Mouse (Mus musculus) T-helper 1 cell (primary cell): ENCODE measurements around the gene 6430628N08Rik.

Source experiments
- in situ Hi-C: fragments of 300-600 bp; cut with MboI, MseI; formaldehyde crosslinking; loops from one replicate; pipeline ENCODE4 v1.15.1; 2025; ENCODE audit warnings: high pct_unique_total_duplicates

The 6430628N08Rik gene

DNA sequence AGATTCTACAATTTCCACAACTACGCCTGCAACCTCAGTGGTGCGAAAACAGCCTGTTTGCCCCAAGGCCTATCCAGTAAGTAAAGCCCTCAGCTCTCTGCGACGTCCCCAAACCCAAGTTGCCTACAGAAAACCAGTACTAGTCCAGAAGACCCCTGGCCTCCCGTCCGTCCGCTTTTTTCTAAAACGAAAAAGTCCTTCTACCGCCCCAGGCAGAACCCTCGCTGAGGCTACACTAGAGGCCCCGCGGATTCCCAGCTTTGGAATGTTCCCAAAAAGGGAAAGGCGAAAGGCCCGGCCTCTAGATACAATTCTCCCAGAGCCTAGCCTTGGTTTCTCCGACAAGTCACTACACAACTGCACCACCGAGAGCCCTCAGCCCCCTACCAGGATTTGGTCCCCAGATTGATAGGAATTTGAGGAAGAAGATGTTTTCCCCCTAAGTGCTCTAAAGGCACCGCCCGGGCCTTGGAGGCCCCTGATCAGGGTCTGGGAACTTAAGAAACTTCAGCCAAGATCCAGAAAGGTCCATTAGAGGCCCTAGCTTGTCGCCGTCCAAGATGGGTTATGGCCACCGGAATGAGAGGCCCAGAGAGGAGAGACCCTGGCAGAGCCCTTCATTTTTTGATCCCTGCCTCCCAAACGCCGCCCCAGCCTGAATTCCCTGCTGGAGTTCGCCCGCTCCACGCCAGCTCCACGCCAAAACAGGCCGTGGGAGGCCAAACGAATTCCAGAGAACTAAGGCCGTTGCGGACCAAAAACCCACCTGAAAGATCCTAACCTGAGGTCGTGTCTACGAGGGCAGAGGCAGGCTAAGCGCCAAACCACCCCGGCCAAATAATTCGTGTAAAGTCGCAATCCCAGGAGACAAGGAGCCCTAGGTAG is 48.1 kb downstream of the 6430628N08Rik start:
- in situ Hi-C loops, result loop anchor here (5.0 to 25.0 kb wide), 2 partner anchors 44 to 876 kb away; partner anchors contain the start of gene Tal1

DNA sequence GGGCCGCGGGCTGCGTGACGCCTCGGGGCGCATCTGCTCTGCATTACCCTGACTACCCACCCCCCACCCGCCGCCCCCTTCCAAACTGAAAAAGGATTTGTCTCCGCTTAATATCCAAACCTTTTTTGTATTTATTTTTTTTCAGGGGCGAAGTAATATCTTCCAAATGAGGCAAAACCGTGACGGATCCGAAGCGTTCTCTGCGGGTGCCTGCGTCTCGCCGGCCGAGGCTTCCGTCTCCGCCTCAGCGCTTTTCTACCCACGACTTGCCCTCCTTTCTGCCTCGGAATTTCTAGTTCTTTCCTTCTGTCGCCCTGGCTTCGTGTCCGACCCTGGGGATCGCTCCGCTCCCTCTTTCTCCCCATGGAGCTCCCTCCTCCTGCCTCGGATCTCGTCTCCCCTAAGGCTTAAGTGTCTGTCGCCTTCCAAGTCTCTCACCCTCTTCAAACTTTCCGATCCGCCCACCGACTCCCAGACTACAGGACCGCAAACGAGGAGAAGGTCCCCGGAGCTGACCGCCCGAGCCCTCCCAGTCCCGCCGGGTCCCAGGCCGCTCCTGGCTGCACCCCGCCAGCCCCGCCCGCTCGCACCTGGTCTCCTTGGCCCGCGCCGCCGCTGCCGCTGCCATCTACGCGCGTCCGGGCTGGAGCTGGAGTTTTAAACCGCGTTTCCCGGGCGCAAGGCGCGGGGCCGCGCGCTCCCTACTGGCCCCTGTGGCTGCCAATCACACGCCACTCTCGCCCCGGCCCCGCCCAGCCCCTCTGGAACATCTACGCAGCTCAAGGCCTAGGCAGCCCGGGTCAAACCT is 49.0 kb downstream of the 6430628N08Rik start, which contains the start of gene Dmbx1:
TSS of gene Dmbx1 (minus strand) at position 632 of the 808 bp plus-strand sequence.
- in situ Hi-C loops, result loop anchor here (5.0 to 25.0 kb wide), 2 partner anchors 43 to 877 kb away; partner anchors contain the start of gene Tal1

DNA sequence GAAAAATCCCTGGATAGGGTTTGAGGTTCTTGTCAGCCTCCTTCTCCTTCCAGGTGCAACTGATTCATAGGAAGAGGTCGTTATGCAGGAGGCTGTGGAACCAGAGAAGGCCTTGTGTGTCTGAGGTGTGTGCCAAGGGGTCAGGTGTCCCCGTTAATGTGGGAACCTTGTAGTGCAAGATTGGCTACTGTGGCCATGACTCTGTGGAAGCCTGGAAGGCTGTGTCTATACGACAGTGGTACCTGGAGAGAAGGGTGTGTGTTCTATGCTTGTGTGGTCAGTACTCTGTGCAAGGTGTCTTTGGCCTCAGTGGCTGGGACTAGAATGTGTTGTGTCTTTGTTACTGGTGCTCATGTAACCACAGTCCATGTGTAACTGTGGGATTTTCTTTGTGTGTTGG is 50.2 kb downstream of the 6430628N08Rik start:
- in situ Hi-C loops, result loop anchor here (25.0 kb wide), 1 partner anchor 878 kb away; the partner anchor contains the start of gene Tal1

DNA sequence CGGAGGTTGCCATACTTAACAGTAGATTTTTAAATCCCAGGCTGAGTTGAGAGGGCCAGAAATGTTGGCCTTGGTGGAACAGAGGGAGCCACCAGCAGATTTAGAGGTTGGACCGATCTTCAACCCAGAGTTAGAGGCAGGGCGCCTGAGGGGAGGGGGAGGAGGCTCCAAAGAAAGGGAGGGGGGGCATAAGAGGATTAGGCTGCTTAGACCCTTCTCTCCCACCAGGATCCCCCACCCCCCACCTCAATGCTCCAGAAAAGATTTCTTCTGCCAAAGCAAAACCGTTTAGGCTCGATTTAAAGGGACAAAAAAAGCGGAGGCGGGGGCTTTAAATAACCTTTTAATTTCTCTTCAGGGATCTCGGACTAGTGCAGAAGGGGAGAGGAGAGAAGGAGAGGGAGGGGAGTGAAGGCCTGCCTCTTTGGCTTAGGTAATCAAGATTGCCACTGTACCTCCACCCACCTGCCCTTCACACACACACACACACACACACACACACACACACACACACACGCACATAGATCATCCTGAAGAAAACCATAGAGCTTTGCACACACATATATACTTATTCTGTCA is 50.9 kb downstream of the 6430628N08Rik start:
- in situ Hi-C loops, result loop anchor here (25.0 kb wide), 1 partner anchor 879 kb away; the partner anchor contains the start of gene Tal1

GRCm38 (mm10) chr4:115943669-115944314 is 53.3 kb downstream of the 6430628N08Rik start:
- in situ Hi-C loops, result loop anchor here (25.0 kb wide), 1 partner anchor 881 kb away; the partner anchor contains the start of gene Tal1
